Mouse (Mus musculus) kidney, embryonic 14.5 days (tissue): ENCODE measurements around the gene Hyal3. TPM values are rescaled to one million over a fixed set of nuclear protein-coding genes. Genes with fewer than 3 reads are reported as not detected.

ENCODE experiments used
- ATAC-seq: fragments of 200-750 bp; cut with Nextera tagmentation; 2 replicates; pipeline ENCODE4 v1.8.0; 2017; ENCODE audit warnings: moderate number of reproducible peaks, mild to moderate bottlenecking, moderate TSS enrichment, moderate library complexity; ENCODE audit not compliant: low FRiP score, low TSS enrichment
- H3K27ac ChIP-seq: fragments of 300-500 bp; sonication (generic); 2 replicates; pipeline ENCODE4 v1.5.1; 2014; ENCODE audit warnings: low read depth, mild to moderate bottlenecking, low read length, moderate library complexity, mixed read lengths
- H3K27me3 ChIP-seq: fragments of 300-500 bp; sonication (generic); 2 replicates; pipeline ENCODE4 v1.6.1; 2014; ENCODE audit warnings: mild to moderate bottlenecking, low read length; ENCODE audit not compliant: control insufficient read depth, insufficient read depth
- H3K36me3 ChIP-seq: fragments of 300-500 bp; sonication (generic); 2 replicates; pipeline ENCODE4 v1.6.1; 2014; ENCODE audit warnings: low read length, mixed read lengths; ENCODE audit not compliant: control insufficient read depth, insufficient read depth
- H3K4me1 ChIP-seq: fragments of 300-500 bp; sonication (generic); 2 replicates; pipeline ENCODE4 v1.6.1; 2014; ENCODE audit warnings: low read length, mixed read lengths; ENCODE audit not compliant: control insufficient read depth, insufficient read depth
- H3K4me2 ChIP-seq: fragments of 300-500 bp; sonication (generic); replicated peaks from 2 replicates; pipeline ENCODE4 v1.6.1; 2014; ENCODE audit warnings: low read depth, mild to moderate bottlenecking, low read length
- H3K4me3 ChIP-seq: fragments of 300-500 bp; sonication (generic); 2 replicates; pipeline ENCODE4 v1.5.1; 2014; ENCODE audit warnings: mild to moderate bottlenecking, low read length
- H3K9ac ChIP-seq: fragments of 300-500 bp; sonication (generic); 2 replicates; pipeline ENCODE4 v1.6.1; 2014; ENCODE audit warnings: low read depth, mild to moderate bottlenecking, low read length, moderate library complexity
- H3K9me3 ChIP-seq: fragments of 300-500 bp; sonication (generic); 2 replicates; pipeline ENCODE4 v1.6.1; 2016; ENCODE audit warnings: low read length; ENCODE audit not compliant: control insufficient read depth
- WGBS: fragments of 180-500 bp; shearing (Covaris S2); extraction: QIAGEN DNeasy Blood & Tissue Kit; methylation state at CpG from one replicate; pipeline ENCODE4 v1.1.7; 2014; 5-methylcytosine and 5-hydroxymethylcytosine counted together
- polyA plus RNA-seq: library from polyadenylated mRNA; unstranded; fragments of >200 nt; fragmentation: Nextera tagmentation; extraction: Ambion mirVana; gene quantifications from 2 replicates; pipeline ENCODE4 v1.2.1, GENCODE M21; 2014

Hyal3 gene
- polyA plus RNA-seq, 1 experiment from 2014 or later, result 0.84 TPM

DNA sequence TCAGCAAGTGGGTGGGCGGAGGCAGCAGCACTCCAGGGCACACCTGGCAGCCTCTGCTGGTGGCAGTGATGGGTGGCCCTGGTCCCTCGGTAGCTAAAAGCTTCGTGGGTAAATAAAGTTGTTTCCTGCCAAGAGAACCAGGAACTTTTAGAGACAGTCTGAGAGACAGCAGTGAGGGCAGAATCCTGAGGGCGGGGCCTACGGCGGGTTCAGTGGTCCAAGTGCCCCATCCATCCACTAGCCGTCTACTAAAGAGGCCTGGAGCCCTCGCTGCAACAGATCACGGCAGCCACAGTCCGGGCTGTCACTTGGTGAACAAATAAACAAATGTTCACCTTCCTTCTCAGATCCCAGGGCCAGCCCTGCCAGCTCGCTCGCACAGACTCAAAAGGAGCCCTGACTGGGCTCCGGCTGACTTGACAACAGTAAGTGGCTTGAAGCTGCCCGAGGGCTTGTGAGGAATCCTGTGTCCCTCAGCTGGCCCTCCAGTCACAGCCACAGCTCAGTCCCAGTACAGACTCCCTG, 49.3 kb downstream of the Hyal3 start:
- Histone ChIP-seq H3K4me1 (peaks cover 65% of the 10 kb centered on the region), H3K4me3 (no peak overlapping the region), H3K9me3 (no peaks in the 10 kb centered on the region), H3K27me3 (no peaks in the 10 kb centered on the region), H3K27ac (peak overlapping the region; percentile 86), H3K36me3 (peaks cover 22% of the 10 kb centered on the region), H3K9ac (peak overlapping the region; percentile 44), H3K4me2 (peak overlapping the region; percentile 32)
- ATAC-seq, result no peak
- WGBS, result 19% methylated on average over 14 of the region's 14 CpGs

DNA sequence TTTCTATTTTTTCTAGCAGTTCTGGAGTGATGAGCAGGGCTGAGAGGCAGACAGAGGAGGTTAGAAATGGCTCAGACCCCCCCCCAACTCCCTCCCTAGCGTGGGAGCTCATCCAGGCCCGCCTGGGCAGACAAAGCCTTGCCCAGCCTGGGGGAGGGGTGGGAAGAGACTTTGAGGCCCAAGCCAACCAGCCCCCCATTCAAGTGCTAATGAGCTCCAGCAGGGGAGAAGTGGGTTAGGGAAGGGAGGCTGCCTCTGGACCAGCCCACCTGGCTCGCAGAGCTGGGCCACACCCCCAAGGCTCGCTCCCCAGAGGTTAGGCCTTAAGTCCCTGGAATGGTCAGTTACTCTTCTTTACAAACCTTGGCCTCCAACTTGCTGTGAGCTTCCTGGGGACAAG, 50.0 kb downstream of the Hyal3 start:
- no peaks in the 10 kb centered on the region for H3K27me3 ChIP-seq
- peak overlapping the region; percentile 86 for H3K27ac ChIP-seq
- ATAC-seq, result no peak
- peak overlapping the region; percentile 32 for H3K4me2 ChIP-seq
- no peak overlapping the region for H3K4me3 ChIP-seq
- peak overlapping the region; percentile 44 for H3K9ac ChIP-seq
- WGBS, result 17% methylated on average over 4 of the region's 4 CpGs
- peaks cover 65% of the 10 kb centered on the region for H3K4me1 ChIP-seq
- H3K36me3 ChIP-seq, result peaks cover 17% of the 10 kb centered on the region
- no peaks in the 10 kb centered on the region for H3K9me3 ChIP-seq

DNA sequence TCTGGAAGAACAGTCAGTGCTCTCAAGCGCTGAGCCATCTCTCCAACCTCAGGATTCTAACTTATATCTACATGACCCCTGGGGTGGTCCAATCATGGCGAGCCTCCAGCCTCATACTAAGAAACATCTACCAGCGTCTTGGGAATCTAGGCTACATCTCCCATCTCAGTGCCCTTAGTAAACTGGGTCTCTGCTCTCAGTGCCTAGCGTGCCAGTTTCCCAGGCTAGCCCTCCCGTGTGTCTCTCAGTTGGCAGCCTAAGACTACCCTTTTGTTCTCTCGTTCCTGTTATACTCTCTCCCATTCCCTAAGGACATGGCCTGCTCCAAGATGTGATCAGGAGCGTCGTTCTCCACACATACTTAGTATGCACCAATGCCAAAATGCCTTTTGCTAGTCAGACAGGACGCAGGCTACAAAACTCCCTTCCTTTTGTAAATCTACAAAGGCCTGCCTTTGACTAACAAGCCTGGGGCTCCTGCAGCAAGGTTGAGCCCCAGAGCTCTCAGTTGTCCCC, 50.8 kb downstream of the Hyal3 start:
- H3K27ac ChIP-seq, result peak overlapping the region; percentile 49
- 72% methylated on average over 9 of the region's 9 CpGs for WGBS

DNA sequence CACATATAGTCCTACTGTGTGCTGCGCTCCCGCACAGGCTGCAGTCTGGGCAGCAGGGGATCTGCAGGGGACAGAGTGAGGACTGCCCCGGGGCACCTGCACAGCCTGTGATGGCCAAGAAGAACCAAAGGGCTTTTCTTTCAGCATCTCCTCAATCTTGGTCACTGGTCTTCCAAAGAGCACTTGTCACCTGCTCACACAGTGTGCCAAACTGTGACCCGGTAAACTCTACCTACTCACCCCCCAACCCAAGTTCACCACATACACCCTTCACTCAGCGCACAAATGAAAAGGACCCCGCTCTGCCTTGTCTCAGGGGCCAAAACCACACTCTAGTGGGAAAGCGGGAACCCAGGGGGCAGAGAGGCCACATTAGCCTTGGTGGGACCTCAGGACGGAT, 51.2 kb downstream of the Hyal3 start:
- WGBS, result 89% methylated on average over 8 of the region's 8 CpGs
- Histone ChIP-seq H3K4me3 (no peak overlapping the region), H3K36me3 (peaks cover 15% of the 10 kb centered on the region; the same call in 1 of the 2 replicates), H3K9ac (0 out of 2 replicates have a peak overlapping the region, but pooled peaks have one; percentile 20), H3K4me2 (peak overlapping the region; percentile 75), H3K9me3 (no peaks in the 10 kb centered on the region), H3K27ac (peak overlapping the region; percentile 49), H3K4me1 (peaks cover 70% of the 10 kb centered on the region), H3K27me3 (no peaks in the 10 kb centered on the region)
- ATAC-seq, result no peak

More for the DNA sequence above, 50.8 kb downstream of the Hyal3 start:
- H3K9ac ChIP-seq, result 0 out of 2 replicates have a peak overlapping the region, but pooled peaks have one; percentile 44
- peaks cover 15% of the 10 kb centered on the region; the same call in 1 of the 2 replicates for H3K36me3 ChIP-seq
- no peak for ATAC-seq
- no peak overlapping the region; the same call in 1 of the 2 replicates for H3K4me2 ChIP-seq
- H3K9me3 ChIP-seq, result no peaks in the 10 kb centered on the region
- H3K4me1 ChIP-seq, result peaks cover 71% of the 10 kb centered on the region
- H3K4me3 ChIP-seq, result no peak overlapping the region
- no peaks in the 10 kb centered on the region for H3K27me3 ChIP-seq

DNA sequence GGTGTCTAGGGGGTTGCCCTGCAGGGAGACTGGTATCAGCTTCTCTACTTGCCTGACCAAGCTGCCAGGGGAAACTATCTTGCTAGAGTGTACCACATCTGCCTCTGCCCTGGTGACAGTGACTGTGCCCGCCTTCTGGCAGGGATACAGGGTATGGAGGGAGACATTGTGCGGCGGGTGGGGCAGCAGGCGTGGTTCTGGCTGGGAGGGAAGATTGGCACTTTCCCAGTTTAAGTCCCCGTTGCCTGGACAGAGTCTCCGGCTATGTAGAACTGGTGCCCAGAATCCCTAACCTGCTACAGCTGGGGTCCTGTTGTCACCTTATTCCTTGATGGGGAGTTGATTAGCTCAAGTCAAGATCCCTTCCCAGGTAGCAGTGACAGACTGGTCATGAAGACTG, 51.9 kb downstream of the Hyal3 start:
- Histone ChIP-seq H3K4me1 (peaks cover 68% of the 10 kb centered on the region), H3K27ac (peak overlapping the region; percentile 73)

DNA sequence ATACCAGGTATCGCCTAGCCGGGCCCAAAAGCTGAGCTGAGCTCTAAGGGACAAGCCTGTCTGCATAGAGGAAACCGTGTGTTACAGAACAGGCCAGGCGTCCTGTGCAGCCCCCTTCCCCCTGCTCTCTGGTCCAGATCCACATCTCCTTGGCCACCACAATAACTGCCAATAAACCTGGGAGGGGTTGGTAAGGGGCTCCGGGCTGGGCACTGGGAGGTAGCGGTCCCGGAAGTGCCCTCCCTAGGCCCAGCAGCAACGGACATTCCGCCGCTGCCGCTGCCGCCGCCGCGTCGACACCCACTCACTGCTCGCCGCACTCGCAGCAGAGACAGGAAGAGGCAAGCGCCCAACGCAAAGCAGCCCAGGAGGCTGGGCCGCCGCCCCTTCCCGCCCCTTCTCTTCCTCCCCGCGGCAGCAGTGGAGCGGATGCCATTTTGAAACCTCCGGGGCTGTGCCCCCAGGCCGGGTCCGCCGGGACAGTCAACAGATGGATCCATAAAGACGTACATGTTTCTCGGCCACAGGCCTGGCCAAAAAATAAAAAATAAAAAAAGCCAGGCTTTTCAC, 52.6 kb downstream of the Hyal3 start:
- Histone ChIP-seq H3K9ac (peak overlapping the region; percentile 93), H3K27ac (peak overlapping the region; percentile 73), H3K9me3 (no peaks in the 10 kb centered on the region), H3K36me3 (peaks cover 15% of the 10 kb centered on the region; the same call in 1 of the 2 replicates), H3K4me1 (peaks cover 61% of the 10 kb centered on the region), H3K4me3 (peak overlapping the region; percentile 88), H3K27me3 (no peaks in the 10 kb centered on the region), H3K4me2 (peak overlapping the region; percentile 75)
- ATAC-seq, result peak; percentile 13; the same call in 1 of the 2 replicates
- WGBS, result 1% methylated on average over 33 of the region's 33 CpGs

More for the DNA sequence above, 51.9 kb downstream of the Hyal3 start:
- Histone ChIP-seq H3K27me3 (no peaks in the 10 kb centered on the region), H3K4me2 (peak overlapping the region; percentile 75), H3K9ac (peak overlapping the region; percentile 93), H3K4me3 (peak overlapping the region; percentile 88), H3K9me3 (no peaks in the 10 kb centered on the region), H3K36me3 (peaks cover 15% of the 10 kb centered on the region; the same call in 1 of the 2 replicates)
- 76% methylated on average over 6 of the region's 6 CpGs for WGBS
- no peak for ATAC-seq

DNA sequence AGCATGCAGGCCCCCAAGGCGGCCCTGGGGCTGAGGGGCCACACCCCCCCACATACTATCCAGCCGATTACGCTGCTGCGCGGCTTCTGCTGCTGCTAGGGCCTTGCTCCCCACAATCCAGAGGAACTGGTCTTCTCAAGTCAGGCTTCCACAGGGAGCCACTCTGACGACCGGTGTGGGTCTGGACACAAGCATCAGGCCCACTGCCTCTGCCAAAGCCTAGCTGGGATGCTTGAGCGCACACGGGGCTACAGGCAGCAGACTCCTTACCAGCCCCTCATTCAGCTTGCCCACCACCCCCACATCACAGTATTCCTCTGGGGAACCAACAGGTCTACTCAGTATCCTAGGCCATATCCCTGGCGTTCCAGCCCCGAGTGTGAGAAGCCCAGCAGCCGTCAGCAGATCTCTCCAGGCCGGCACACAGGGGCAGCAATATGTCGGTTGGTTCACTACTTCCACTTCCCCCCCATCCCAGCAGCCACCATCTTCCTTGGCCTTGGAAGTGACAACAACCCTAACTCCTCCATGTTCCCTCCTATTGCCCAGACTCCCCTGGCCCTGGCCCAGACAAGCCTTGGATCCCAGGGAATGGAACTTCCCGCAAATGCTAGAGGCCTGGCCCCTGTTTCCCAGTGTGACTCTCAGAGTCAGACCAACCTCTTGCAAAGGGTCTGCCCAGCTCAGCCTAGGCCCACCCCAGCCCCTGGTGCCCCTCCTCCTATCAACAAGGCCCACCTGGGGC, 53.2 kb downstream of the Hyal3 start:
- H3K4me3 ChIP-seq, result peak overlapping the region; percentile 88
- no peaks in the 10 kb centered on the region for H3K27me3 ChIP-seq
- H3K4me1 ChIP-seq, result peaks cover 54% of the 10 kb centered on the region
- peak overlapping the region; percentile 75 for H3K4me2 ChIP-seq
- H3K27ac ChIP-seq, result peak overlapping the region; percentile 73
- 1% methylated on average over 15 of the region's 15 CpGs for WGBS
- H3K36me3 ChIP-seq, result peaks cover 10% of the 10 kb centered on the region; the same call in 1 of the 2 replicates
- peak overlapping the region; percentile 93 for H3K9ac ChIP-seq
- H3K9me3 ChIP-seq, result no peaks in the 10 kb centered on the region
- no peak for ATAC-seq

DNA sequence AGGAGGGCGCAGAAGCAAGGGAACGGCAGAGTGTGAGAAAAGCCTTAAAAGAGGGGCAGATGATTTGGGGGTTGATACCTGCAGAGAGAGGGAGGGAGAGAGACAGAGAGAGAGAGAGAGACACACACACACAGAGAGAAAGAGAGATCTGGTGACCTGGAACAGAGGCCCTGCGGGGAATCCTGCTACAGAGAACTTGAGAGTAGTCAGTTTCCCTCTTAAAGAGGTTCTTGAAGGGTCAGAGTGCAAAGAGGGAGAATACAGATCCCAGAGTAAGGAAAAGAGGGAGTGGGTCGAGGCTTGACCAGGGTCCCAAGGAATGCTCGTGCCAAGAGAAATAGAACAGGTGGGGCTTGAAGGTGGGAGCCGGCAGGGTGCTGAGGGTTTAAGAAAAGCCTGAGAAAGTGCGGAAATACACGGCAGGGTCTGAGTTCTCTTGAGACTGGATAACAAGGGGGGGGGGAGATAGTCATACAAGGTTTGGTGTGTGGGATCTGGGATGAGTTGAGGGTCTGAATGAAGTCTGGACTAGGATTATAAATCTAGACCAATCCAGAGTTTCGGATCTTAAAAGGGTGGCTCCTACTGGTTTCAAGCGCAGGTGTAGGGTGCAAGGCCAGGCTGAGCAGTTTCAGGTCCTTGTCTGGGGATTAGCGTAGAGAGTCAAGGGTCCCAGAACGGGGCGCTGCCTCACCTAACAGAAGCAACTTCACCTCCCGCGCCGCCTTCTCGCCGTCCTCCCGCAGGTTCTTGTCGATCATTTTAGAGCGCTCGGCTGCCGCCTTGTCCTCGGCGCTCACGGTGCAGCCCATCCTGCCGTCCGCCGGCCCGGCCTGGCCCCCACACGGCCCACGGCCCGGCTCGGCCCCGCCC, 54.0 kb downstream of the Hyal3 start:
- Histone ChIP-seq H3K27ac (peak overlapping the region; percentile 73), H3K27me3 (no peaks in the 10 kb centered on the region), H3K9ac (peak overlapping the region; percentile 93), H3K4me2 (peak overlapping the region; percentile 75), H3K9me3 (no peaks in the 10 kb centered on the region), H3K4me1 (peaks cover 46% of the 10 kb centered on the region), H3K36me3 (peaks cover 9% of the 10 kb centered on the region; the same call in 1 of the 2 replicates), H3K4me3 (peak overlapping the region; percentile 88)
- no peak for ATAC-seq
- WGBS, result 2% methylated on average over 35 of the region's 35 CpGs
